Mouse (Mus musculus): ENCODE data around the gene Ptprd. TPM values are rescaled to one million over a fixed set of nuclear protein-coding genes. Genes with fewer than 3 reads are reported as not detected.

Ptprd gene
- 4.2 and 4.6 TPM in 2 replicates for polyA plus RNA-seq (2015; fragmentation: Nextera tagmentation; extraction: Ambion mirVana)

GRCm38 (mm10) chr4:78211529-78212494 is at the start of gene Ptprd:
TSS of gene Ptprd (minus strand) at chr4:78211961.

Small RNA genes lying within 50 kb of the gene (microRNA-seq; reads per million reads assigned to microRNA genes)
- gene Gm23159: not detected
